Mouse (Mus musculus): ENCODE data around the gene Nono. TPM values are rescaled to one million over a fixed set of nuclear protein-coding genes. Genes with fewer than 3 reads are reported as not detected.
"Not testable (repeated sequence)": the region's sequence is repeated elsewhere in the genome, so short reads cannot be mapped to it uniquely, and the experiment has no call there.

Gene Nono
- polyA plus RNA-seq, 1 experiment from 2014 or later = 363 TPM

- 0 out of 2 replicates have a peak, but pooled peaks cover 7% of the 10 kb centered on the region for H3K27me3 ChIP-seq (replicated peaks; ENCODE audit: control insufficient read depth, insufficient read depth, low read length)
- H3K9me3 ChIP-seq (ENCODE audit: control insufficient read depth, low read length) = no peaks in the 10 kb centered on the region
- peaks cover 33% of the 10 kb centered on the region for H3K36me3 ChIP-seq (ENCODE audit: control insufficient read depth, insufficient read depth, low read length)
- no peak overlapping the region for H3K4me2 ChIP-seq (ENCODE audit: low read length)
- ATAC-seq (replicated peaks; ENCODE audit: low FRiP score, low TSS enrichment, low read depth) (no peak), DNase-seq (ENCODE audit: low spot score) (no peak)
- WGBS = 56% methylated on average over 1 of the region's 1 CpGs
- no peaks in the 10 kb centered on the region for H3K4me1 ChIP-seq (replicated peaks; ENCODE audit: control insufficient read depth, insufficient read depth, low read length)
- no peak overlapping the region for H3K9ac ChIP-seq (ENCODE audit: low read length)
- H3K27ac ChIP-seq (ENCODE audit: low read depth) = no peak overlapping the region
- H3K4me3 ChIP-seq (ENCODE audit: low read depth, low read length) = no peak overlapping the region
Observed at GRCm38 (mm10) chrX:101451147-101451546, 22.0 kb downstream of the Nono start.

DNA sequence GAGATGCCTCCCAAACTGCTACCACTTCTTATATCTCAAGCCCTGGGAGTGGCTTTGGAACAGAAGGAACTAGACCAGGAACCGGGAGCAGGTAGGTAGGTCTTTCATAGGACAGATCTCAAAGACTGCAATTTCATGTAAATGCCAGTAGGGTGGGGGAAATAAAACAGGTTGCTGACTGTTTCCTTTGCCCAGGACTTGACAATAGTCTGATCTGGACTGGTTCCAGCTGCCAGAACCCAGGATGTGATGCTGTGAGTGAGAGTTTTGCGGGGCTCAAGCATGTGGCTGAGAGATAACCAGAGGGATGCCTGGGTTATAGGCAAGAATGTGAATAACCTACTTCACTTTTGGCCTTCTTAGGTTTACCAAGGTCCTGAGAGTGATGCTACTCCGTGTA, 22.5 kb downstream of the Nono start:
- Histone ChIP-seq H3K4me2 (ENCODE audit: low read length) (no peak overlapping the region), H3K4me3 (ENCODE audit: low read depth, low read length) (no peak overlapping the region), H3K9me3 (ENCODE audit: control insufficient read depth, low read length) (no peaks in the 10 kb centered on the region), H3K27ac (ENCODE audit: low read depth) (no peak overlapping the region), H3K4me1 (replicated peaks; ENCODE audit: control insufficient read depth, insufficient read depth, low read length) (no peaks in the 10 kb centered on the region), H3K9ac (ENCODE audit: low read length) (no peak overlapping the region), H3K36me3 (ENCODE audit: control insufficient read depth, insufficient read depth, low read length) (peaks cover 29% of the 10 kb centered on the region), H3K27me3 (replicated peaks; ENCODE audit: control insufficient read depth, insufficient read depth, low read length) (0 out of 2 replicates have a peak, but pooled peaks cover 7% of the 10 kb centered on the region)
- no peak for ATAC-seq (replicated peaks; ENCODE audit: low FRiP score, low TSS enrichment, low read depth)
- no peak for DNase-seq (ENCODE audit: low spot score)
- WGBS = 89% methylated on average over 3 of the region's 3 CpGs

DNA sequence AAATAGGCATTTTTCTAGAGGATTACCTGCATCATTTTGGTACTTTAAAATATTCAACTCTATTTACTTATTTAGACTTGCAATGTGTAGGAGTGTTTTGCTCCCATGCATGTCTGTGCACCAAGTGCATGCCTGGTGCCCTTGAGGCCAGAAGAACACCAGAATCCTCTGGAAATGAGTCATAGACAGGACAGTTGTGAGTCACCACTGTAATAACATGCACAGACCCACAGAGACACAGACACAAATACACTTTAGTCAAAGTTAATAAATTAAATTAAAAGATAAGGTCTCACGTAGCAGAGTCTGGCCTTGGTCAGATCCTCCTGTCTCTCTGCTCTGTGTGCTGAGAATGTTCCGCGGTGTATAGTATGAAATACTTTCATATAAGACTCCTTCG, 43.1 kb downstream of the Nono start:
- ATAC-seq (replicated peaks; ENCODE audit: low FRiP score, low TSS enrichment, low read depth) (no peak), DNase-seq (ENCODE audit: low spot score) (no peak)
- Histone ChIP-seq H3K9ac (ENCODE audit: low read length) (no peak overlapping the region), H3K36me3 (ENCODE audit: control insufficient read depth, insufficient read depth, low read length) (peaks cover 5% of the 10 kb centered on the region; the same call in 1 of the 2 replicates), H3K4me2 (ENCODE audit: low read length) (no peak overlapping the region), H3K4me1 (replicated peaks; ENCODE audit: control insufficient read depth, insufficient read depth, low read length) (no peaks in the 10 kb centered on the region), H3K27ac (ENCODE audit: low read depth) (no peak overlapping the region), H3K9me3 (ENCODE audit: control insufficient read depth, low read length) (no peaks in the 10 kb centered on the region), H3K4me3 (ENCODE audit: low read depth, low read length) (no peak overlapping the region), H3K27me3 (replicated peaks; ENCODE audit: control insufficient read depth, insufficient read depth, low read length) (no peaks in the 10 kb centered on the region)
- 86% methylated on average over 4 of the region's 4 CpGs for WGBS

GRCm38 (mm10) chrX:101481604-101482350, 52.7 kb downstream of the Nono start:
- no peaks in the 10 kb centered on the region for H3K9me3 ChIP-seq (ENCODE audit: control insufficient read depth, low read length)
- H3K27me3 ChIP-seq (replicated peaks; ENCODE audit: control insufficient read depth, insufficient read depth, low read length) = no peaks in the 10 kb centered on the region
- H3K36me3 ChIP-seq (ENCODE audit: control insufficient read depth, insufficient read depth, low read length) = peaks cover 3% of the 10 kb centered on the region; the same call in 1 of the 2 replicates
- H3K9ac ChIP-seq (ENCODE audit: low read length) = no peak overlapping the region
- H3K27ac ChIP-seq (ENCODE audit: low read depth) = no peak overlapping the region
- H3K4me1 ChIP-seq (replicated peaks; ENCODE audit: control insufficient read depth, insufficient read depth, low read length) = no peaks in the 10 kb centered on the region
- H3K4me3 ChIP-seq (ENCODE audit: low read depth, low read length) = no peak overlapping the region
- 75% methylated on average over 6 of the region's 6 CpGs for WGBS
- DNase-seq (ENCODE audit: low spot score) = no peak
- ATAC-seq (replicated peaks; ENCODE audit: low FRiP score, low TSS enrichment, low read depth) = no peak
- no peak overlapping the region for H3K4me2 ChIP-seq (ENCODE audit: low read length)

GRCm38 (mm10) chrX:101486487-101487152, 57.5 kb downstream of the Nono start:
- WGBS = 29% methylated on average over 10 of the region's 12 CpGs
- not testable (repeated sequence) for ATAC-seq (replicated peaks; ENCODE audit: low FRiP score, low TSS enrichment, low read depth); H3K36me3 ChIP-seq (ENCODE audit: control insufficient read depth, insufficient read depth, low read length); H3K27me3 ChIP-seq (replicated peaks; ENCODE audit: control insufficient read depth, insufficient read depth, low read length); H3K4me2 ChIP-seq (ENCODE audit: low read length); H3K9me3 ChIP-seq (ENCODE audit: control insufficient read depth, low read length); H3K4me3 ChIP-seq (ENCODE audit: low read depth, low read length); H3K27ac ChIP-seq (ENCODE audit: low read depth); H3K9ac ChIP-seq (ENCODE audit: low read length); H3K4me1 ChIP-seq (replicated peaks; ENCODE audit: control insufficient read depth, insufficient read depth, low read length)
- DNase-seq (ENCODE audit: low spot score) = peak; percentile 52

Other genes starting within 250 kb of the Nono start
- 48.0 and 51.2 TPM in 2 replicates for gene Snx12, start 206.8 kb upstream of the Nono start, polyA plus RNA-seq (2014; fragmentation: Nextera tagmentation; extraction: Ambion mirVana)
- 2.3 and 2.5 TPM in 2 replicates for gene Foxo4, start 174.8 kb upstream of the Nono start, polyA plus RNA-seq (2014; fragmentation: Nextera tagmentation; extraction: Ambion mirVana)
- not detected in 2 replicates for gene Gm614, start 165.3 kb upstream of the Nono start, polyA plus RNA-seq (2014; fragmentation: Nextera tagmentation; extraction: Ambion mirVana)
- 9.6 and 11.5 TPM in 2 replicates for gene Il2rg, start 161.1 kb upstream of the Nono start, polyA plus RNA-seq (2014; fragmentation: Nextera tagmentation; extraction: Ambion mirVana)
- gene Gm20489, start 160.3 kb upstream of the Nono start, polyA plus RNA-seq (2014; fragmentation: Nextera tagmentation; extraction: Ambion mirVana) = not detected in 2 replicates
- 38.5 and 48.2 TPM in 2 replicates for gene Med12, start 155.3 kb upstream of the Nono start, polyA plus RNA-seq (2014; fragmentation: Nextera tagmentation; extraction: Ambion mirVana)
- 7.3 and 7.5 TPM in 2 replicates for gene Nlgn3, start 130.2 kb upstream of the Nono start, polyA plus RNA-seq (2014; fragmentation: Nextera tagmentation; extraction: Ambion mirVana)
- 14.0 and 20.9 TPM in 2 replicates for gene Gjb1, start 52.9 kb upstream of the Nono start, polyA plus RNA-seq (2014; fragmentation: Nextera tagmentation; extraction: Ambion mirVana)
- 25.5 and 26.1 TPM in 2 replicates for gene Zmym3, start 8.5 kb upstream of the Nono start, polyA plus RNA-seq (2014; fragmentation: Nextera tagmentation; extraction: Ambion mirVana)
- gene Itgb1bp2, start 19.8 kb downstream of the Nono start, polyA plus RNA-seq (2014; fragmentation: Nextera tagmentation; extraction: Ambion mirVana) = 1.5 and 1.7 TPM in 2 replicates
- gene Taf1, start 103.4 kb downstream of the Nono start, polyA plus RNA-seq (2014; fragmentation: Nextera tagmentation; extraction: Ambion mirVana) = 18.0 and 18.7 TPM in 2 replicates
- 181 and 194 TPM in 2 replicates for gene Ogt, start 210.7 kb downstream of the Nono start, polyA plus RNA-seq (2014; fragmentation: Nextera tagmentation; extraction: Ambion mirVana)